Mouse (Mus musculus): ENCODE data around the gene Rnh1.

The Rnh1 gene

GRCm38 (mm10) chr7:141172116-141173006 is at the start of gene Rnh1:
Rnh1 (minus strand) TSS chr7:141172857.
- DNase-seq (ENCODE audit: low spot score) = peak; percentile 80

GRCm38 (mm10) chr7:141222126-141222467 is 49.4 kb upstream of the Rnh1 start:
- no peak for DNase-seq (ENCODE audit: low spot score)

DNA sequence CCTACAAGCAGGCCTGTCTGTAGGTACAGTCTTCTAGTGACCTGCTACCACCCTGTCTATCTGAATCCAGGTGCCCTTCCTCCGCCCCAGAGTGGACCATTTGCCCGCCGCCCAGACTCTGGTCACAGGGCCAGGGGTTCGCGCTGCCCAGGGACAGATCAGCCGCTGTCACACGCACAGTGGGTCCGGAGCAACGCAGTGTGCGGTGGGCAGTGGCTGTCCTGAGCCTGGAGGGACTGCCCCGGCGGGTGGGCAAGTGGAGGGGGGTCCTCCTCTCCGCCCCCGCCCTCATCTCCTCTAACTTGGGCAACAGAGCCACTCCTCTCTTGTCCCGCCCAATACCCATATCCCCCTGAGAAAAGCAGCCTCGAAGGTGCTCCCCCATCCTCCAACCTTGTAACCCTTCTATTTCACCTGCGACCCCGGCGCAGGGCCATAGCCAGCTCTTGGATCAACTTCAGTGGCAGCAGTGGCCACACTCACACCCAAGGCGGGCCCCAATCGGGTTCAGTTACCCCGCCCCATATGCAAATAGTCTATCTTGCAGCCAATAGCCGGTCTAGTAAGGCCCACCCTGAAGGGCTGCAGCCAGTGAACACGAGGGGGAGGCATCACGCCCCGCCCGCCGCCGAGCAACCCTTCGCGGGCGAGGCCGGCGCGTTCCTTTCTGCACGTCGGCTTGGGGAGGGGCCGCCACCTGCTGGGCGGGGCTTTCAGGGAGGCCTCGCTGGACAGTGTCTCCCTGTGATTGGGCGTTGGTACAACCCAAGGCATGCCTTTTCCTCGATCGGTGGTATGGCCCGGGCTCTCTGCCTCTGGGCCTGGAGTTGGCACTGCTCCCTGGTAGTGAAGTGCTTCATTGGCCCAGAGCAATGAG is 48.8 kb upstream of the Rnh1 start:
- DNase-seq (ENCODE audit: low spot score) = peak; percentile 98

DNA sequence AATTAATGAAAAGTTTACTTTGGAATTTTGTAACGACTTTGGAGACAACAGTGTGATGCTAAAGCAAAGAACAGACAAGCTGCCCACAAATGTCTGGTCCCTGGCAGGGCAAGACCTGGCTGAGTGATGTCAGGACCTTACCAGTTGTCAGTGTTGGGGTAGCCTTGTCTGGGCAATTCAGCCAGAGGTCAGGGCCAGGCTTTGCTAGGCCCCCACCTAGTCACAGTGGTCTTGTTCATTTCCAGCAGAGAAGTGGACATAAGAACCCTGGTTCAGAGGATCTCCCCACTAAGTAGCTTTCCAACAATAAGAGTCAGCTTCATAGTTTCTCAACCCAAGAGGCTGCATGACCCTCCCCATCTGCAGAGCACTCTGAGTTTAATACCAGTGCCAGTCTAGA is 47.7 kb upstream of the Rnh1 start:
- DNase-seq (ENCODE audit: low spot score) = no peak

DNA sequence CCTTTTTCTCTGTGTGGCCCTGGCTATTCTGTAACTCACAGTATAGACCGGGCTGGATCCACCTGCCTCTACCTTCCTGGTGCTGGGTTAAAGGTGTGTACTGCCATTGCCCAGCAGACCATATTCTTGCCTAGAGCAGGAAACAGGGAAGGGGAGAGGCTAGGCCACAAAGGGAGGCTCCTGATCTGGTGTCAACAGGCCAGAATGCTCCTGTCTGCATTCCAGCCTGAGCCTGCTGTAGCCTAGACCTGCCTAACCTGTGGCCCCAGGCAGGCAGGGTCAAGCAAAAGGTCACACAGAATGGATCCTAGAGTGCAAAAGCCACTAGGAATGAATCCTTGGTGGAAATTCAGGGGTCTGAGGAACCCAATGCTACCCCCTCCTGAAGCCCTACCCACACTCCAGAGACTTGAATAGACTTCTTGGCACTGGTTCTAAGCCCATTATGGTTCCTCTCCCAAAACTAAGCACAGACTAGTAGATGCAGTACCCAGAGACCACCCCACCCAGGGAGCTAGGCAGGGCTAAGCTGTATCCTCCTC is 47.0 kb upstream of the Rnh1 start:
- no peak for DNase-seq (ENCODE audit: low spot score)

- DNase-seq (ENCODE audit: low spot score) = no peak
These were observed 46.0 kb upstream of the Rnh1 start for GRCm38 (mm10) chr7:141218557-141219133.

DNA sequence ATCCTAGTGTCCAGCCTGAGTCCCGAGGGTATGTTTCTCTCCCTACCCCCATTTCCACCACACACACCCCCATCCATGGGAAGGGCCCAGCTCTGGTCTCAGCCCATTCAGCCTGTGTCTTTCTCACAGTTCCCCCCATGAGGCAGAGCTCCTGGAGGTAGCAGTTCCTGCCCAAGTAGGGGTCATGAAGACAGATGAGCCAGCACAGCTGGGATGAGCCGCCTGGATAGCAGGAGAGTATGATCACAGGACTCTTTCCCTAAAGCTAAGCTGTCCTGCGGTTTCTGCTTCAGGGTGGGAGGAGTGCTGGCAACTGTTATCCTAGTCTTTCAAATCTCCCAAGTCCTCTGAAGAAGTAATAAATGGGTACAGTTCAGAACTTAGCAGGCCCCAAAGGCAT is 45.5 kb upstream of the Rnh1 start:
- DNase-seq (ENCODE audit: low spot score) = no peak

GRCm38 (mm10) chr7:141217343-141218013 is 44.8 kb upstream of the Rnh1 start:
- no peak for DNase-seq (ENCODE audit: low spot score)

DNA sequence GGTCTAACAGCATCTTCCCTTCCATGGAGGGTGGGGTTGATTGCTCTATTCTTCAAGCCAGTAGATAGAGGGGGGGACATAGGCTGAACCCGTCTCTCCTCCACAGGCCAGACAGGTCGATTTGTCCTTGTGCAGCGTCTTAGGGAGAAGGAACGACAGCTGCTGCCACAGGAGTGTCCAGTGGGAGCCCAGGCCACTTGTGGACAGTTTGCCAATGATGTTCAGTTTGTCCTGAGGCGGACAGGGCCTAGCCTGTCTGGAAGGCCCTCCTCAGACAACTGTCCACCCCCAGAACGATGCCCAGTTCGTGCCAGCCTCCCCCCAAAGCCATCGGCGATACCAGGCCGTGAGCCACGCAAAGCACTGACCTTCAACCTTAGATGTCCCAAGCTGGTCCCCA is 44.2 kb upstream of the Rnh1 start:
- DNase-seq (ENCODE audit: low spot score) = no peak

DNA sequence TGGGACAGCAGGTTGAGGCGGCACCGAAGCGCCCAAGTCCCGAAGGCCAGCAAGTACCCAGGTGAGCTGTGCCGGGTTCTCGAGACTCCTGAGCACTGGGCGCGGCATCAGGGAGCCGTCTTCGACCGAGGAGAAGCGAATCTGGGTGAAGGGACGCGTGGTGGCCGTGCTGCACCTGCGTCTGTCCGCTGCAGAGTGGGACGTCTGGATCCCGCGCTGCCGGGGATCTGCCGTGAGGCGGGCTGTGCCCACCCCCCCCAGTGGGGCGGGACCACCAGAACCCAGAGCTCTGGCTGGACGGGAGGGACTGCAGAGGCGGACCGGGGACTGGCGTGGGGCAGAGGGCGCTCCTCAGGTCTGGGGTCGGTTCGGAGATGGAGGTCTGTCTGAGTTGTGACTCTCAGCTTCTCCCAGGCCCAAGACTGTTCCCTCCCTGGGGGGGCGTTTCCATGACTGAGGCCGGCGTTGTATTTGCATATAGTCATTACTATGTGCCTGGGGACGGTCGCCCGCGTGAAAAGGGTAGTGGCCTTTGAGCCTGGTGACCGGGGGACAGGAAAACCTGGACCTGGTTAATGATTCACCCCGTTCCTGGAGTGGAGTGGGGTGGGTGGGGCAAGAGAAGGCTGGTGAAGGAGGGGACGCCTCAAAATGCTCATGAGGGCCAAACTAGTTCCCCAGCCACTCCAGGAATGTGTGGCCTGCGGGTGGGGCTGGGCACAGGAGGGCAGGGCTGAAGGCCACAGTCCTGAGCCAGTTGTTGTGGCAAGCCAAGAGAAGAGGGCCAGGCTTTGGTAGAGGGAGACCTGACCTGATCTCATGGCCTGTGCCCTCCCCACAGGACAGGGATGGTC is 43.5 kb upstream of the Rnh1 start:
- DNase-seq (ENCODE audit: low spot score) = no peak

DNA sequence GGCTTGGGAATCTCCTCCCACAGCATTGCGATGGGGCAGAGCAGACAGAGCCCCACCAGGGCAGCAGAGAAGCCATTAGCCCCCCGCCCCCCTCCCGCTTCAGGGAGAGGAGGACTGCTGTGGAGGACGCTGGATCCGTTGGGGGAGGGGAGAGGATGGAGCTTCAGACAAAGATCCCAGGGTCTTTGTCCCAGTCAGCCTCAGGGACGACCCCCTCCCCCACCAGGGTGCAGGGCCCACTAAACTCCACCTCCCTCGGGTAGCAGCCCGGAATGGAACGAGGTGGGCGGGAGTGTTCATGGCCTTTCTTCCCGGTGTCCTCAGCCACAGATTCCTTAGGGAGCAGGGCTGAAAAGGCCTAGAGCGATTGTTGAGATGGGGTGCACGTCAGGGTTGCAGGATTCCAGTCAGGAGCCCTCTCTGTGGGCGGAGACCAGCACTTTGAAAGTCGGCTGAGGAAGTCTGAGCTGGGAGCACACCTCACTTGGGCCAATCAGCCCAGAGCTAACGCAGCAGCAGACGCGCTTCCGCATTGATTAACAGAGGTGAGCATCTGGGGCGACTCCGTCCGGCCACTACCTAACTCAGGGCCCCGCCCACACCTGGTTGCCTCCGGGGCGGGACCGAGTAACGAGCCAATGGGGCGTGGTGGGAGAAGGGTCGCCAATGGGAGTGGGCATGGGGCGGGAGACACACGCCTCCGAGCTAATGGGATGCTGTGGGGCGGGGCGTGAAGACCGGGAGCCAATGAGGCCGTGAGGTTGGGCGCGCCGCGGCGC is 42.6 kb upstream of the Rnh1 start, which contains the start of gene Rassf7:
Gene Rassf7, plus strand, starts transcription at position 760 of the 779 bp plus-strand sequence.
- DNase-seq (ENCODE audit: low spot score) = peak; percentile 96

GRCm38 (mm10) chr7:141214310-141214709 is 41.7 kb upstream of the Rnh1 start:
- DNase-seq (ENCODE audit: low spot score) = no peak

DNA sequence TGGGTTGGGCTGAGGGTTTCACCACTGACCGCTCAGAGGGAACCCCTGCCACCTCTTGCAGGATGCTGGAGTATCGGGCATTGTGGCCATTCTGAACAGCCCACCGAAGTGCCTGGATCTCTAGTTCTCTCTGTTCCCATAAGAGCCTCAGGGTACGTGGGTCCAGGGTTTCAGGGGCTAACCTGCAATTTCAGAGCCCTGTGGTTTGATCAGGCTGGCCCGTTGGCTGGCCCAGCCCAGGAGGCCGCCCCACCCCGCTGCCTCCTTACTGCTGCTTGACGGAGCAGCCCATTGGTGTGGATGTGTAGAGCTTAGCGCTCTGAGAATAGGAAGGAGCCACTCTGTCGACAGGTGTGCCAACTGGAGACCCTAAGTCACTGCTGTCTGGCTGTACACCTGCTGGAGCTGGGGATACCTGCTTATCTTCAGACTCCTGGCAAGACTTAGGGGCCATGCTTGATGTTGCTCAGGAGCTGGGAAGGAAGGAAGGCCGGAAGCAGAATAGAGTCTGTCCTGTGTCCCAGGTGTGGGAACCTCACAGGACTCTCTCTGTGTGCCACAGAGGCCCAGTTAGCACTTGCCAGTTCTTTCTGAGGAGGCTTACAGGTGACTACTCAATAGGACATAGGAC is 41.1 kb upstream of the Rnh1 start, which contains the start of gene Lmntd2:
Gene Lmntd2, minus strand, starts transcription at position 476 of the 631 bp plus-strand sequence.
- no peak for DNase-seq (ENCODE audit: low spot score)

GRCm38 (mm10) chr7:141213133-141213532 is 40.5 kb upstream of the Rnh1 start:
- DNase-seq (ENCODE audit: low spot score) = no peak

- DNase-seq (ENCODE audit: low spot score) = no peak
These were observed 38.0 kb upstream of the Rnh1 start for GRCm38 (mm10) chr7:141210606-141211131.

GRCm38 (mm10) chr7:141210137-141210536 is 37.5 kb upstream of the Rnh1 start:
- DNase-seq (ENCODE audit: low spot score) = no peak

DNA sequence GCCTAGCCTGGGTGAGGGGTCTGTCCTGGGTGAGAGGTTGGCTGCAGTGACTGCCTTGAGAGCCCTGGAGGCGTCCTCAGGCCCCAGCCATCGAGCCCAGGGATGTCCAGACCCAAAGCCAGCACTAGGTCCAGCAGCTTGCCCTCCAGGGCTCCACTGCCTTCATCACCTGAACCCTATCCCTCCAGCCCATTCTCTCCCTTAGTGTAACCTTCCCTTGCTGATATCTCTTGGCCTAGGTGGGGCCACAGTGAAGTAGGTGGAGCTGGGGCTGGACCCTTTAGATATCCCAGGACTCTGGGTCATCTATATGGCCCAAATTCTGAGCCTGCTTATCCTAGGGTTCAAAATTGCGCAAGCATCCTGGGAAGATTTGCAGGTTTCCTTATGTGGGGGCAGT is 36.9 kb upstream of the Rnh1 start:
- DNase-seq (ENCODE audit: low spot score) = no peak

- DNase-seq (ENCODE audit: low spot score) = no peak
These were observed 33.7 kb upstream of the Rnh1 start for GRCm38 (mm10) chr7:141206182-141206937.

Measured in c-Kit-positive CD71-positive TER-119-positive erythroid progenitor cells, embryonic 14.5 days (primary cell).